Mouse (Mus musculus) E14TG2a.4 (cell line): Measurements from ENCODE around the gene Sp4.

Experiments
- H3K27me3 ChIP-seq: 2 replicates; pipeline ENCODE4 v1.6.1; 2014; ENCODE audit warnings: low read length, control low read depth; ENCODE audit not compliant: insufficient read depth
- H3K36me3 ChIP-seq: 2 replicates; pipeline ENCODE4 v1.6.1; 2014; ENCODE audit warnings: low read length, control low read depth; ENCODE audit not compliant: insufficient read depth
- H3K4me1 ChIP-seq: replicated peaks from 2 replicates; pipeline ENCODE4 v1.6.1; 2014; ENCODE audit warnings: low read depth, low read length, control low read depth
- H3K4me3 ChIP-seq: replicated peaks from 2 replicates; pipeline ENCODE4 v1.5.1; 2014; ENCODE audit warnings: mild to moderate bottlenecking, low read length
- H3K9me3 ChIP-seq: 2 replicates; pipeline ENCODE4 v1.6.1; 2014; ENCODE audit warnings: low read length, control low read depth
- CTCF ChIP-seq: conservative IDR thresholded peaks from 2 replicates; pipeline ENCODE4 v1.5.1; 2014; ENCODE audit warnings: low read length
- NANOG ChIP-seq: IDR thresholded peaks from 2 replicates; pipeline ENCODE4 v1.6.1; 2014; ENCODE audit warnings: borderline replicate concordance, low read length, mixed read lengths
- POU5F1 ChIP-seq: IDR thresholded peaks from 2 replicates; pipeline ENCODE4 v1.6.1; 2014; ENCODE audit warnings: low read length, borderline replicate concordance

Gene Sp4

GRCm38 (mm10) chr12:118301072-118301865, at the start of gene Sp4:
Gene Sp4, minus strand, starts transcription at chr12:118301440.
- no peak for TF ChIP-seq POU5F1
- TF ChIP-seq NANOG = no peak
- no peak for TF ChIP-seq CTCF
- H3K9me3 ChIP-seq = no peaks in the 10 kb centered on the region
- H3K27me3 ChIP-seq = no peaks in the 10 kb centered on the region
- peaks cover 39% of the 10 kb centered on the region for H3K4me1 ChIP-seq
- peaks cover 12% of the 10 kb centered on the region for H3K36me3 ChIP-seq
- H3K4me3 ChIP-seq = peak within 1 kb of the TSS; percentile 100

GRCm38 (mm10) chr12:118339107-118339506, 37.9 kb upstream of the Sp4 start:
- no peak overlapping the region for H3K4me3 ChIP-seq
- 0 out of 2 replicates have a peak, but pooled peaks cover 2% of the 10 kb centered on the region for H3K4me1 ChIP-seq
- H3K9me3 ChIP-seq = no peaks in the 10 kb centered on the region
- no peaks in the 10 kb centered on the region for H3K36me3 ChIP-seq
- TF ChIP-seq NANOG (no peak), POU5F1 (no peak), CTCF (no peak)
- H3K27me3 ChIP-seq = no peaks in the 10 kb centered on the region

- H3K36me3 ChIP-seq = no peaks in the 10 kb centered on the region
- no peaks in the 10 kb centered on the region for H3K9me3 ChIP-seq
- no peaks in the 10 kb centered on the region for H3K27me3 ChIP-seq
- 0 out of 2 replicates have a peak, but pooled peaks cover 2% of the 10 kb centered on the region for H3K4me1 ChIP-seq
- no peak overlapping the region for H3K4me3 ChIP-seq
- TF ChIP-seq POU5F1 (no peak), NANOG (no peak), CTCF (no peak)
Measured at GRCm38 (mm10) chr12:118338243-118338642, 37.0 kb upstream of the Sp4 start.

GRCm38 (mm10) chr12:118337291-118337690, 36.1 kb upstream of the Sp4 start:
- Histone ChIP-seq H3K27me3 (no peaks in the 10 kb centered on the region), H3K4me1 (0 out of 2 replicates have a peak, but pooled peaks cover 2% of the 10 kb centered on the region), H3K9me3 (no peaks in the 10 kb centered on the region), H3K36me3 (no peaks in the 10 kb centered on the region), H3K4me3 (no peak overlapping the region)
- TF ChIP-seq POU5F1 (no peak), NANOG (no peak), CTCF (no peak)

GRCm38 (mm10) chr12:118328739-118329249, 27.6 kb upstream of the Sp4 start:
- no peaks in the 10 kb centered on the region for H3K4me1 ChIP-seq
- no peaks in the 10 kb centered on the region for H3K9me3 ChIP-seq
- no peak for TF ChIP-seq CTCF
- TF ChIP-seq POU5F1 = no peak
- TF ChIP-seq NANOG = no peak
- no peaks in the 10 kb centered on the region for H3K27me3 ChIP-seq
- H3K4me3 ChIP-seq = no peak overlapping the region
- H3K36me3 ChIP-seq = no peaks in the 10 kb centered on the region

- Histone ChIP-seq H3K9me3 (no peaks in the 10 kb centered on the region), H3K27me3 (no peaks in the 10 kb centered on the region), H3K4me1 (no peaks in the 10 kb centered on the region), H3K36me3 (no peaks in the 10 kb centered on the region), H3K4me3 (no peak overlapping the region)
- TF ChIP-seq POU5F1 (no peak), NANOG (no peak), CTCF (no peak)
Measured at GRCm38 (mm10) chr12:118327566-118327965, 26.3 kb upstream of the Sp4 start.

GRCm38 (mm10) chr12:118326161-118326560, 24.9 kb upstream of the Sp4 start:
- no peak for TF ChIP-seq NANOG
- TF ChIP-seq CTCF = no peak
- no peak for TF ChIP-seq POU5F1
- Histone ChIP-seq H3K4me3 (no peak overlapping the region), H3K27me3 (no peaks in the 10 kb centered on the region), H3K36me3 (no peaks in the 10 kb centered on the region), H3K9me3 (no peaks in the 10 kb centered on the region), H3K4me1 (no peaks in the 10 kb centered on the region)

- Histone ChIP-seq H3K9me3 (no peaks in the 10 kb centered on the region), H3K4me1 (peaks cover 4% of the 10 kb centered on the region; the same call in 1 of the 2 replicates), H3K27me3 (no peaks in the 10 kb centered on the region), H3K4me3 (no peak overlapping the region), H3K36me3 (no peaks in the 10 kb centered on the region)
- TF ChIP-seq POU5F1 (no peak), NANOG (no peak), CTCF (no peak)
Measured at GRCm38 (mm10) chr12:118320076-118320475, 18.8 kb upstream of the Sp4 start.

GRCm38 (mm10) chr12:118314477-118314845, 13.2 kb upstream of the Sp4 start:
- Histone ChIP-seq H3K36me3 (no peaks in the 10 kb centered on the region), H3K4me1 (no peaks in the 10 kb centered on the region), H3K9me3 (no peaks in the 10 kb centered on the region), H3K4me3 (no peak overlapping the region), H3K27me3 (no peaks in the 10 kb centered on the region)
- no peak for TF ChIP-seq CTCF
- TF ChIP-seq POU5F1 = no peak
- no peak for TF ChIP-seq NANOG
